Mouse (Mus musculus) stomach, postnatal 0 days (tissue): ENCODE measurements around the gene Ina. TPM values are rescaled to one million over a fixed set of nuclear protein-coding genes. Genes with fewer than 3 reads are reported as not detected.

Source experiments
- ATAC-seq: fragments of 200-750 bp; cut with Nextera tagmentation; 2 replicates; pipeline ENCODE4 v1.8.0; 2017; ENCODE audit not compliant: low FRiP score, low TSS enrichment
- DNase-seq: peaks from one replicate; pipeline ENCODE4 v3.0.0-alpha.2; 2016; ENCODE audit warnings: low spot score
- H3K27ac ChIP-seq: fragments of 300-500 bp; sonication (generic); replicated peaks from 2 replicates; pipeline ENCODE4 v1.5.1; 2014; ENCODE audit warnings: mild to moderate bottlenecking, control low read depth
- H3K27me3 ChIP-seq: fragments of 300-500 bp; sonication (generic); 2 replicates; pipeline ENCODE4 v1.6.1; 2014; ENCODE audit warnings: low read length; ENCODE audit not compliant: control insufficient read depth, insufficient read depth
- H3K36me3 ChIP-seq: fragments of 300-500 bp; sonication (generic); 2 replicates; pipeline ENCODE4 v1.6.1; 2014; ENCODE audit warnings: low read length, mixed read lengths; ENCODE audit not compliant: control insufficient read depth, insufficient read depth
- H3K4me1 ChIP-seq: fragments of 300-500 bp; sonication (generic); replicated peaks from 2 replicates; pipeline ENCODE4 v1.6.1; 2014; ENCODE audit warnings: antibody characterized with exemption; ENCODE audit not compliant: control insufficient read depth, insufficient read depth
- H3K4me2 ChIP-seq: fragments of 300-500 bp; sonication (generic); replicated peaks from 2 replicates; pipeline ENCODE4 v1.6.1; 2014; ENCODE audit warnings: low read depth, mild to moderate bottlenecking, control low read depth, moderate library complexity
- H3K4me3 ChIP-seq: fragments of 300-500 bp; sonication (generic); 2 replicates; pipeline ENCODE4 v1.5.1; 2014; ENCODE audit warnings: low read depth, low read length, control low read depth
- H3K9ac ChIP-seq: fragments of 300-500 bp; sonication (generic); 2 replicates; pipeline ENCODE4 v1.6.1; 2014; ENCODE audit warnings: mild to moderate bottlenecking, low read length, control low read depth, mixed read lengths
- H3K9me3 ChIP-seq: fragments of 300-500 bp; sonication (generic); 2 replicates; pipeline ENCODE4 v1.6.1; 2016; ENCODE audit warnings: low read length; ENCODE audit not compliant: control insufficient read depth
- CTCF ChIP-seq: IDR thresholded peaks from 2 replicates; pipeline ENCODE4 v1.5.1; 2016; ENCODE audit warnings: antibody characterized with exemption, low read depth, mild to moderate bottlenecking, moderate library complexity
- EP300 ChIP-seq: optimal IDR thresholded peaks from 2 replicates; pipeline ENCODE3; 2016; ENCODE audit warnings: antibody characterized with exemption
- whole genome bisulfite sequencing: fragments of 180-500 bp; shearing (Covaris S2); extraction: QIAGEN DNeasy Blood & Tissue Kit; methylation state at CpG from one replicate; pipeline ENCODE4 v1.1.7; 2014; 5-methylcytosine and 5-hydroxymethylcytosine counted together
- polyA plus RNA-seq: library from polyadenylated mRNA; unstranded; fragments of >200 nt; fragmentation: Nextera tagmentation; extraction: Ambion mirVana; gene quantifications from 2 replicates; pipeline ENCODE4 v1.2.1, GENCODE M21; 2015

Ina gene
- polyA plus RNA-seq, 1 experiment from 2014 or later, result 3.5 TPM

DNA sequence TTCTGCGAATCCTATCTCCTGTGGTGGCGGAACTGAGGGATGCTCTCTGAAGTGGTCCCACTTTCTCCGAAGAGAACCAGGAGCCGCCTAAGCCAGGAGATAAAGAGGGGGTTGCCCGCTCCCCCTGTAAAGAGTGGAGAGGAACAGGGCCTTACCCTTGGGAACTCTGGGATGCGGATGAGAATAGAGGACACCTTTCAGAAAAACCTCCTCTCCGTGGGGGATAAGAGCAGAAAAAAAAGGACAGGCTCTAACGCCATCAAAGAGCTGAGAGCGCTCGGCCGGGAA lies 395 bp upstream of the Ina start:
- Histone ChIP-seq H3K9ac (no peak overlapping the region), H3K4me2 (peak overlapping the region; percentile 67), H3K27me3 (peaks cover 19% of the 10 kb centered on the region), H3K4me3 (peak overlapping the region; percentile 40), H3K36me3 (no peaks in the 10 kb centered on the region), H3K9me3 (no peaks in the 10 kb centered on the region), H3K27ac (no peak overlapping the region), H3K4me1 (peaks cover 3% of the 10 kb centered on the region; the same call in 1 of the 2 replicates)
- 5% methylated on average over 11 of the region's 11 CpGs for WGBS
- DNase-seq (no peak), ATAC-seq (no peak)
- TF ChIP-seq EP300 (no peak), CTCF (no peak)

DNA sequence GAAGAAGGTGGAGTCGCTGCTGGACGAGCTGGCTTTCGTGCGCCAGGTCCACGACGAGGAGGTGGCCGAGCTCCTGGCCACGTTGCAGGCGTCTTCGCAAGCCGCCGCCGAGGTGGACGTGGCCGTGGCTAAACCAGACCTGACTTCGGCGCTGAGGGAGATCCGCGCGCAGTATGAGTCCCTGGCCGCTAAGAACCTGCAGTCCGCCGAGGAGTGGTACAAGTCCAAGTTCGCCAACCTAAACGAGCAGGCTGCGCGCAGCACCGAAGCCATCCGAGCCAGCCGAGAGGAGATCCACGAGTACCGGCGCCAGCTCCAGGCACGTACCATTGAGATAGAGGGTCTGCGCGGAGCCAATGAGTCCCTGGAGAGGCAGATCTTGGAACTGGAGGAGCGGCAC lies 898 bp downstream of the Ina start:
- H3K9me3 ChIP-seq, result no peaks in the 10 kb centered on the region
- DNase-seq, result no peak
- no peaks in the 10 kb centered on the region for H3K36me3 ChIP-seq
- no peak for TF ChIP-seq EP300
- TF ChIP-seq CTCF, result no peak
- peak overlapping the region; percentile 40 for H3K4me3 ChIP-seq
- no peak overlapping the region for H3K27ac ChIP-seq
- H3K4me2 ChIP-seq, result peak overlapping the region; percentile 67
- peaks cover 3% of the 10 kb centered on the region; the same call in 1 of the 2 replicates for H3K4me1 ChIP-seq
- H3K27me3 ChIP-seq, result peaks cover 19% of the 10 kb centered on the region
- no peak overlapping the region for H3K9ac ChIP-seq
- ATAC-seq, result no peak
- 2% methylated on average over 37 of the region's 37 CpGs for WGBS

DNA sequence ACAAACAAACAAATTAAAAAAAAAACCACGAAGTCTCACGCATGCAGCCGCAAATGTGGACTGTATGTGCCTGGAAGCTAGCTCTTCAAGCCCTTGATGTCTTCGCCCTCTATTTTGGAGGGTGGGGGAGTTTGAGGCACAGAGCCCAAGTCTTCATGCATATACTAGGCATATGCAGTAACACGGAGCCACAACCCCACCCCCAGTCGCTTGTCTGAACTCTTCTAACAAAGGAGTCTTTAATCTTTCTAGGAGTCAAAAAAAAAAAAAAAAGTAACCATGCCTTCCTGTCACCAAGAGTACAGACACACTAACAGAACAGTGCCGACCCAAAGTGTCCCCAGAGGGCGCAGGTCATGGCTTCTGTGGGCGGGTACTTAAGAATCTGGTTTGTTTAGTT lies 1.5 kb downstream of the Ina start:
- no peak for ATAC-seq
- TF ChIP-seq CTCF (no peak), EP300 (no peak)

DNA sequence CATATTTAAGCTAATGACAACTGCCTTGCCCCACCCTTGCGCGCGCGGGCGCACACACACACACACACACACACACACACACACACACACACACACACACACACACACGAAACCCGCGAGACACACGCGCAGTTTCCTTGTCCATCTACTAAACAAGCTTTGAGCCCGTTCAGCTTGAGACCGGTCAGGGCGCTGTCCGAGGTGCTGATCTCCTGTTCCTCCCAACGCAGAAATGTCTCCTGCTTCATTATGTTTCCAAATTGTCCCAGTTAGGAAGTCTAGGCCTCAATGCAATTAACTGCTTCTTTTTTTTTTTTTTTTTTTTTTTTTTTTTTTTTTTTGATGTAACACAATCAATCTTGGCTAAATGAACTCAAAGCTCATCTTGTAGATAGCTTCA lies 2.0 kb downstream of the Ina start:
- Histone ChIP-seq H3K36me3 (no peaks in the 10 kb centered on the region), H3K4me2 (no peak overlapping the region), H3K4me1 (peaks cover 3% of the 10 kb centered on the region; the same call in 1 of the 2 replicates), H3K27ac (no peak overlapping the region), H3K4me3 (no peak overlapping the region), H3K9me3 (no peaks in the 10 kb centered on the region), H3K9ac (no peak overlapping the region), H3K27me3 (peaks cover 19% of the 10 kb centered on the region)
- 3% methylated on average over 15 of the region's 15 CpGs for WGBS
- ATAC-seq (no peak), DNase-seq (peak; percentile 87)
- TF ChIP-seq CTCF, result no peak
- no peak for TF ChIP-seq EP300

More for the DNA sequence above, 1.5 kb downstream of the Ina start:
- Histone ChIP-seq H3K4me1 (peaks cover 3% of the 10 kb centered on the region; the same call in 1 of the 2 replicates), H3K9ac (no peak overlapping the region), H3K9me3 (no peaks in the 10 kb centered on the region), H3K27ac (no peak overlapping the region), H3K27me3 (peaks cover 19% of the 10 kb centered on the region), H3K4me2 (no peak overlapping the region), H3K4me3 (peak overlapping the region; percentile 40), H3K36me3 (no peaks in the 10 kb centered on the region)
- WGBS, result 4% methylated on average over 9 of the region's 9 CpGs
- no peak for DNase-seq

DNA sequence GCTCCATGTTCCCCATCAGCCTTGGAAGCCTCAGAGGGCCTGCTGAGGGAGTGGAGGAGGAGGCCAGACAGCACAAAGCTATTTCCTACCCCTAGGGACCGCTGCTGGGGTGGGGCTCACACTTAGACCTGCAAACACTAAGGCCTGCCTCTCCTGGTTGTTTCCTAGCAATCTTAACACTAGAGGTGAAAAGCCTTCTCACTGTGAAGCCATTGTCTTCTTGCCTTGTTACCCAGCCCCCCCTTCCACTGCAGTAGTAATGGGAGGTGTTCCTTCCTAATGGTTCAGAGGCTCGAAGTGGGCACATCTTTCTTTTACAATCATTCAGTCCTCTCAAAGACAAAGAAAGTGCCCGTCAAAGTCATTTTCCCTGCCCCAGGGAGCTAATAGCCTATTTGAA lies 3.3 kb downstream of the Ina start:
- no peak overlapping the region for H3K4me2 ChIP-seq
- WGBS, result 8% methylated on average over 3 of the region's 3 CpGs
- TF ChIP-seq CTCF, result no peak
- TF ChIP-seq EP300, result no peak
- H3K9ac ChIP-seq, result no peak overlapping the region
- H3K9me3 ChIP-seq, result no peaks in the 10 kb centered on the region
- peaks cover 19% of the 10 kb centered on the region for H3K27me3 ChIP-seq
- no peak overlapping the region for H3K4me3 ChIP-seq
- H3K4me1 ChIP-seq, result peaks cover 3% of the 10 kb centered on the region; the same call in 1 of the 2 replicates
- H3K36me3 ChIP-seq, result no peaks in the 10 kb centered on the region
- ATAC-seq (no peak), DNase-seq (no peak)
- no peak overlapping the region for H3K27ac ChIP-seq

DNA sequence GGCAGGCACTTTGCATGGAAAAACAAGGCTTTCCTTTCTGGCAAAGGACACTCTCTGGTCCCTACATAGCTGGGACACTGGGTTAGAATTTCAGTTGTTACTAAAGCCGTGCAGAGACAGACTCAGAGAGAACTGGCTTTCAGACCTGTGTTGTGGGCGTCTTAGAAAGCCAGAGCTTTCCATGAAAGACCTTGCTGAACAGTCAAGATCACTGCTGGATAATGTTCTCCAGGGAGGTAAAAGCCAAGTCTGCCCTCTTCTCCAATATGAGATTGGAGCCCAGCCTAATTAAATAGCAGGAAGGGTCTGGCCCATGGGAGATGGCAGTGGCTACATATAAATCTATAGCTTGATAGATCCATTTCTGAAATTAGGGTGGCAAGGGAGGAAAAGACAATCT lies 3.8 kb downstream of the Ina start:
- 49% methylated on average over 2 of the region's 2 CpGs for WGBS
- TF ChIP-seq EP300 (no peak), CTCF (no peak)
- no peak overlapping the region for H3K9ac ChIP-seq
- H3K4me2 ChIP-seq, result no peak overlapping the region
- peaks cover 19% of the 10 kb centered on the region for H3K27me3 ChIP-seq
- no peak overlapping the region for H3K4me3 ChIP-seq
- DNase-seq (no peak), ATAC-seq (no peak)
- H3K36me3 ChIP-seq, result no peaks in the 10 kb centered on the region
- H3K27ac ChIP-seq, result no peak overlapping the region
- H3K4me1 ChIP-seq, result peaks cover 3% of the 10 kb centered on the region; the same call in 1 of the 2 replicates
- H3K9me3 ChIP-seq, result no peaks in the 10 kb centered on the region
